Mouse (Mus musculus) forebrain, embryonic 14.5 days (tissue): ENCODE data around the gene Fblim1. TPM values are rescaled to one million over a fixed set of nuclear protein-coding genes. Genes with fewer than 3 reads are reported as not detected.
A peak's percentile ranks its signal among the peaks of the same experiment; 100 is the strongest.

Source experiments
- ATAC-seq: fragments of 200-750 bp; cut with Nextera tagmentation; 2 replicates; pipeline ENCODE4 v1.8.0; 2017; ENCODE audit warnings: mild to moderate bottlenecking, moderate library complexity
- DNase-seq: peaks from one replicate; pipeline ENCODE4 v3.0.0-alpha.2; 2015; ENCODE audit warnings: low spot score
- H3K27ac ChIP-seq: fragments of 300-500 bp; sonication (generic); 2 replicates; pipeline ENCODE4 v1.5.1; 2014; ENCODE audit warnings: low read depth, mild to moderate bottlenecking, control low read depth, low read length, moderate library complexity
- H3K27me3 ChIP-seq: fragments of 300-500 bp; sonication (generic); replicated peaks from 2 replicates; pipeline ENCODE4 v1.6.1; 2014; ENCODE audit warnings: low read length, control low read depth, mixed read lengths; ENCODE audit not compliant: control insufficient read depth, insufficient read depth
- H3K36me3 ChIP-seq: fragments of 300-500 bp; sonication (generic); 2 replicates; pipeline ENCODE4 v1.6.1; 2014; ENCODE audit warnings: low read length, control low read depth; ENCODE audit not compliant: control insufficient read depth, insufficient read depth
- H3K4me1 ChIP-seq: fragments of 300-500 bp; sonication (generic); 2 replicates; pipeline ENCODE4 v1.6.1; 2014; ENCODE audit warnings: antibody characterized with exemption, low read length, control low read depth; ENCODE audit not compliant: control insufficient read depth, insufficient read depth
- H3K4me2 ChIP-seq: fragments of 300-500 bp; sonication (generic); 2 replicates; pipeline ENCODE4 v1.6.1; 2014; ENCODE audit warnings: mild to moderate bottlenecking, control low read depth, low read length
- H3K4me3 ChIP-seq: fragments of 300-500 bp; sonication (generic); 2 replicates; pipeline ENCODE4 v1.5.1; 2014; ENCODE audit warnings: low read depth, low read length, control low read depth
- H3K9ac ChIP-seq: fragments of 300-500 bp; sonication (generic); 2 replicates; pipeline ENCODE4 v1.6.1; 2014; ENCODE audit warnings: mild to moderate bottlenecking, low read length, control low read depth, moderate library complexity
- H3K9me3 ChIP-seq: fragments of 300-500 bp; sonication (generic); replicated peaks from 2 replicates; pipeline ENCODE4 v1.6.1; 2016; ENCODE audit warnings: low read length, control low read depth, mixed read lengths; ENCODE audit not compliant: control insufficient read depth
- WGBS: fragments of 180-500 bp; shearing (Covaris S2); extraction: QIAGEN DNeasy Blood & Tissue Kit; methylation state at CpG from one replicate; pipeline ENCODE4 v1.1.7; 2014; 5-methylcytosine and 5-hydroxymethylcytosine counted together
- polyA plus RNA-seq: library from polyadenylated mRNA; unstranded; fragments of >200 nt; fragmentation: Nextera tagmentation; extraction: Ambion mirVana; gene quantifications from 2 replicates; pipeline ENCODE4 v1.2.1, GENCODE M21; 2014

Fblim1 gene
- polyA plus RNA-seq, 1 experiment from 2014 or later = 15.1 TPM

- ATAC-seq (no peak), DNase-seq (no peak)
- Histone ChIP-seq H3K27me3 (no peaks in the 10 kb centered on the region), H3K27ac (no peak overlapping the region), H3K9ac (no peak overlapping the region), H3K4me2 (no peak overlapping the region), H3K36me3 (peaks cover 15% of the 10 kb centered on the region), H3K4me3 (no peak overlapping the region), H3K9me3 (no peaks in the 10 kb centered on the region), H3K4me1 (0 out of 2 replicates have a peak, but pooled peaks cover 6% of the 10 kb centered on the region)
- 95% methylated on average over 8 of the region's 8 CpGs for WGBS
Measured at GRCm38 (mm10) chr4:141645988-141646387, 40.1 kb upstream of the Fblim1 start.

GRCm38 (mm10) chr4:141643118-141643855, 37.4 kb upstream of the Fblim1 start:
- ATAC-seq (peak; percentile 81), DNase-seq (peak; percentile 74)
- Histone ChIP-seq H3K4me3 (no peak overlapping the region), H3K4me2 (no peak overlapping the region), H3K27me3 (no peaks in the 10 kb centered on the region), H3K4me1 (0 out of 2 replicates have a peak, but pooled peaks cover 6% of the 10 kb centered on the region), H3K36me3 (peaks cover 37% of the 10 kb centered on the region), H3K9ac (peak overlapping the region; percentile 25), H3K9me3 (no peaks in the 10 kb centered on the region), H3K27ac (peak overlapping the region; percentile 78; the same call in 1 of the 2 replicates)
- 37% methylated on average over 7 of the region's 7 CpGs for WGBS

- WGBS = 91% methylated on average over 25 of the region's 25 CpGs
- H3K27ac ChIP-seq = no peak overlapping the region
- ATAC-seq = no peak
- no peak overlapping the region for H3K9ac ChIP-seq
- 0 out of 2 replicates have a peak, but pooled peaks cover 6% of the 10 kb centered on the region for H3K4me1 ChIP-seq
- H3K9me3 ChIP-seq = no peaks in the 10 kb centered on the region
- no peak for DNase-seq
- H3K4me2 ChIP-seq = no peak overlapping the region
- H3K36me3 ChIP-seq = peaks cover 46% of the 10 kb centered on the region
- no peaks in the 10 kb centered on the region for H3K27me3 ChIP-seq
- no peak overlapping the region for H3K4me3 ChIP-seq
Measured at GRCm38 (mm10) chr4:141641961-141642811, 36.3 kb upstream of the Fblim1 start.

GRCm38 (mm10) chr4:141641353-141641771, 35.5 kb upstream of the Fblim1 start:
- peaks cover 54% of the 10 kb centered on the region for H3K36me3 ChIP-seq

GRCm38 (mm10) chr4:141639474-141639873, 33.6 kb upstream of the Fblim1 start:
- WGBS = 62% methylated on average over 11 of the region's 11 CpGs
- H3K4me1 ChIP-seq = 0 out of 2 replicates have a peak, but pooled peaks cover 6% of the 10 kb centered on the region
- H3K4me3 ChIP-seq = no peak overlapping the region
- no peak overlapping the region for H3K27ac ChIP-seq
- H3K4me2 ChIP-seq = no peak overlapping the region
- peaks cover 61% of the 10 kb centered on the region for H3K36me3 ChIP-seq
- ATAC-seq = no peak
- no peaks in the 10 kb centered on the region for H3K9me3 ChIP-seq
- no peaks in the 10 kb centered on the region for H3K27me3 ChIP-seq
- DNase-seq = no peak
- no peak overlapping the region for H3K9ac ChIP-seq

More at GRCm38 (mm10) chr4:141641353-141641771, 35.5 kb upstream of the Fblim1 start:
- Histone ChIP-seq H3K27me3 (no peaks in the 10 kb centered on the region), H3K27ac (no peak overlapping the region), H3K4me1 (0 out of 2 replicates have a peak, but pooled peaks cover 6% of the 10 kb centered on the region), H3K9me3 (no peaks in the 10 kb centered on the region), H3K9ac (no peak overlapping the region), H3K4me2 (no peak overlapping the region), H3K4me3 (no peak overlapping the region)
- no peak for DNase-seq
- WGBS = 96% methylated on average over 7 of the region's 7 CpGs
- no peak for ATAC-seq

- no peaks in the 10 kb centered on the region for H3K4me1 ChIP-seq
- ATAC-seq = no peak
- H3K36me3 ChIP-seq = peaks cover 81% of the 10 kb centered on the region
- no peak overlapping the region for H3K4me2 ChIP-seq
- H3K27me3 ChIP-seq = no peaks in the 10 kb centered on the region
- H3K4me3 ChIP-seq = no peak overlapping the region
- no peak overlapping the region for H3K27ac ChIP-seq
- H3K9me3 ChIP-seq = no peaks in the 10 kb centered on the region
- 98% methylated on average over 5 of the region's 5 CpGs for WGBS
- DNase-seq = no peak
- H3K9ac ChIP-seq = no peak overlapping the region
Measured at GRCm38 (mm10) chr4:141636693-141637092, 30.8 kb upstream of the Fblim1 start.

GRCm38 (mm10) chr4:141635991-141636390, 30.1 kb upstream of the Fblim1 start:
- H3K9ac ChIP-seq = no peak overlapping the region
- H3K4me2 ChIP-seq = no peak overlapping the region
- H3K27me3 ChIP-seq = no peaks in the 10 kb centered on the region
- H3K27ac ChIP-seq = no peak overlapping the region
- no peak for DNase-seq
- H3K4me1 ChIP-seq = no peaks in the 10 kb centered on the region
- WGBS = 91% methylated on average over 9 of the region's 9 CpGs
- H3K9me3 ChIP-seq = no peaks in the 10 kb centered on the region
- no peak for ATAC-seq
- no peak overlapping the region for H3K4me3 ChIP-seq
- H3K36me3 ChIP-seq = peaks cover 81% of the 10 kb centered on the region

- peaks cover 88% of the 10 kb centered on the region for H3K36me3 ChIP-seq
Measured at GRCm38 (mm10) chr4:141632111-141632873, 26.4 kb upstream of the Fblim1 start.

More at GRCm38 (mm10) chr4:141632111-141632873, 26.4 kb upstream of the Fblim1 start:
- DNase-seq (no peak), ATAC-seq (no peak)
- H3K9ac ChIP-seq = no peak overlapping the region
- H3K4me1 ChIP-seq = no peaks in the 10 kb centered on the region
- no peak overlapping the region for H3K4me3 ChIP-seq
- H3K9me3 ChIP-seq = no peaks in the 10 kb centered on the region
- no peaks in the 10 kb centered on the region for H3K27me3 ChIP-seq
- H3K27ac ChIP-seq = no peak overlapping the region
- 92% methylated on average over 21 of the region's 21 CpGs for WGBS
- no peak overlapping the region for H3K4me2 ChIP-seq
